13 mouse cellular contexts compared by ENCODE assay signal in genomic region chrX:75578539-75578938, GRCm38 (mm10). TPM values are rescaled to one million over a fixed set of nuclear protein-coding genes. Genes with fewer than 3 reads are reported as not detected.
DNase-seq lines count a peak whose midpoint lies in the region; ATAC-seq lines count a peak whose summit lies in the region.
"Had no signal": no experiment of that assay in that cellular context is flagged by ENCODE, and none has a peak within 500 bp of the region (broad histone marks: within the 10 kb centered on the region; RNA-seq: fewer than 3 reads in every experiment).

No protein-coding gene starts in this region.

- H3K4me1 ChIP-seq in forebrain, embryonic 15.5 days, result no peaks in the 10 kb centered on the region
- H3K4me1 ChIP-seq in forebrain, embryonic 11.5 days (replicated peaks; ENCODE audit: control insufficient read depth, insufficient read depth, low read length), result no peaks in the 10 kb centered on the region
- H3K4me1 ChIP-seq in neural tube, embryonic 12.5 days, result no peaks in the 10 kb centered on the region
- H3K4me1 ChIP-seq in neural tube, embryonic 14.5 days (ENCODE audit: control insufficient read depth, insufficient read depth, low read length), result no peaks in the 10 kb centered on the region
- H3K4me1 ChIP-seq: embryonic facial prominence, embryonic 15.5 days; heart, embryonic 12.5 days; hindbrain, embryonic 10.5 days; hindbrain, embryonic 15.5 days had no signal

- no peaks in the 10 kb centered on the region for H3K27me3 ChIP-seq in forebrain, embryonic 15.5 days
- H3K27me3 ChIP-seq in forebrain, embryonic 11.5 days (ENCODE audit: control insufficient read depth, insufficient read depth, low read length), result no peaks in the 10 kb centered on the region
- H3K27me3 ChIP-seq in neural tube, embryonic 12.5 days (replicated peaks), result no peaks in the 10 kb centered on the region
- H3K27me3 ChIP-seq in neural tube, embryonic 14.5 days (ENCODE audit: control insufficient read depth, insufficient read depth, low read length), result no peaks in the 10 kb centered on the region
- H3K27me3 ChIP-seq: embryonic facial prominence, embryonic 15.5 days; heart, embryonic 12.5 days; hindbrain, embryonic 15.5 days had no signal

- H3K4me3 ChIP-seq in forebrain, embryonic 15.5 days, result no peak overlapping the region
- H3K4me3 ChIP-seq in forebrain, embryonic 11.5 days (ENCODE audit: low read depth, low read length), result no peak overlapping the region
- no peak overlapping the region for H3K4me3 ChIP-seq in neural tube, embryonic 12.5 days
- H3K4me3 ChIP-seq in neural tube, embryonic 14.5 days (ENCODE audit: low read depth, low read length), result no peak overlapping the region
- H3K4me3 ChIP-seq: erythroblast, embryonic 14.5 days had no signal

- no peak overlapping the region for H3K9ac ChIP-seq in forebrain, embryonic 15.5 days (replicated peaks)
- no peak overlapping the region for H3K9ac ChIP-seq in forebrain, embryonic 11.5 days (ENCODE audit: low read length)
- no peak overlapping the region for H3K9ac ChIP-seq in neural tube, embryonic 12.5 days
- no peak overlapping the region for H3K9ac ChIP-seq in neural tube, embryonic 14.5 days (replicated peaks; ENCODE audit: low read depth, low read length)
- H3K9ac ChIP-seq: embryonic facial prominence, embryonic 15.5 days had no signal

- no peak overlapping the region for H3K27ac ChIP-seq in forebrain, embryonic 15.5 days (replicated peaks)
- H3K27ac ChIP-seq in forebrain, embryonic 11.5 days (ENCODE audit: low read depth, low read length), result no peak overlapping the region
- no peak overlapping the region for H3K27ac ChIP-seq in neural tube, embryonic 12.5 days
- no peak overlapping the region for H3K27ac ChIP-seq in neural tube, embryonic 14.5 days (ENCODE audit: low read depth, low read length)
- H3K27ac ChIP-seq: embryonic facial prominence, embryonic 15.5 days; gastrocnemius, adult 2 months had no signal

- H3K36me3 ChIP-seq in forebrain, embryonic 15.5 days, result no peaks in the 10 kb centered on the region; the same call in 1 of the 2 replicates
- no peaks in the 10 kb centered on the region for H3K36me3 ChIP-seq in forebrain, embryonic 11.5 days (ENCODE audit: control insufficient read depth, insufficient read depth, low read length)
- no peaks in the 10 kb centered on the region for H3K36me3 ChIP-seq in neural tube, embryonic 12.5 days
- no peaks in the 10 kb centered on the region for H3K36me3 ChIP-seq in neural tube, embryonic 14.5 days (ENCODE audit: control insufficient read depth, insufficient read depth, low read length)
- H3K36me3 ChIP-seq: embryonic facial prominence, embryonic 15.5 days; heart, embryonic 12.5 days; hindbrain, embryonic 15.5 days had no signal

- no peaks in the 10 kb centered on the region for H3K9me3 ChIP-seq in forebrain, embryonic 15.5 days
- H3K9me3 ChIP-seq in forebrain, embryonic 11.5 days (ENCODE audit: control insufficient read depth, low read length), result no peaks in the 10 kb centered on the region
- no peaks in the 10 kb centered on the region for H3K9me3 ChIP-seq in neural tube, embryonic 12.5 days
- H3K9me3 ChIP-seq in neural tube, embryonic 14.5 days (ENCODE audit: control insufficient read depth, low read length), result no peaks in the 10 kb centered on the region
- H3K9me3 ChIP-seq: embryonic facial prominence, embryonic 15.5 days; heart, embryonic 12.5 days; hindbrain, embryonic 10.5 days; hindbrain, embryonic 15.5 days had no signal

- no peak overlapping the region for H3K4me2 ChIP-seq in forebrain, embryonic 15.5 days (replicated peaks)
- no peak overlapping the region for H3K4me2 ChIP-seq in forebrain, embryonic 11.5 days (ENCODE audit: low read depth, low read length, severe bottlenecking)
- H3K4me2 ChIP-seq in neural tube, embryonic 12.5 days (replicated peaks), result no peak overlapping the region
- H3K4me2 ChIP-seq in neural tube, embryonic 14.5 days (ENCODE audit: low read depth, low read length), result no peak overlapping the region

- ATAC-seq in forebrain, embryonic 15.5 days (replicated peaks), result peak; percentile 56
- no peak for ATAC-seq in forebrain, embryonic 11.5 days (replicated peaks; ENCODE audit: low FRiP score)
- ATAC-seq in neural tube, embryonic 12.5 days (ENCODE audit: low FRiP score, low read depth), result 0 out of 2 replicates have a peak, but pooled peaks have one; percentile 23
- peak; percentile 33; the same call in 1 of the 2 replicates for ATAC-seq in neural tube, embryonic 14.5 days (ENCODE audit: low read depth)

- WGBS in forebrain, embryonic 15.5 days, result 83% methylated on average over 2 of the region's 2 CpGs
- WGBS in forebrain, embryonic 11.5 days, result 87% methylated on average over 2 of the region's 2 CpGs
- 79% methylated on average over 2 of the region's 2 CpGs for WGBS in neural tube, embryonic 12.5 days
- WGBS in neural tube, embryonic 14.5 days, result 80% methylated on average over 2 of the region's 2 CpGs

- no peak for DNase-seq in forebrain, embryonic 11.5 days (ENCODE audit: low spot score)
- no peak for DNase-seq in neural tube, embryonic 10.5 days (ENCODE audit: extremely low spot score, low spot score)
- no peak for DNase-seq in spleen, postnatal 10 days (ENCODE audit: low spot score in 2 of 2)
- DNase-seq: gastrocnemius, postnatal 25 days had no signal

RNA-seq across cellular contexts. Expression of gene Rab39b, which starts 0.5 kb away (rescaled TPM):
- 21.7 and 24.6 TPM in 2 replicates for polyA plus RNA-seq in forebrain, embryonic 15.5 days (2015; fragmentation: Nextera tagmentation; extraction: Ambion mirVana)
- polyA plus RNA-seq in forebrain, embryonic 11.5 days (2014; fragmentation: Nextera tagmentation; extraction: Ambion mirVana), result 13.3 and 14.0 TPM in 2 replicates
- 20.2 and 22.6 TPM in 2 replicates for polyA plus RNA-seq in neural tube, embryonic 12.5 days (2016; fragmentation: Nextera tagmentation; extraction: Ambion mirVana)
- polyA plus RNA-seq in neural tube, embryonic 14.5 days (2014; fragmentation: Nextera tagmentation; extraction: Ambion mirVana), result 24.2 and 24.6 TPM in 2 replicates
- polyA plus RNA-seq: erythroblast, embryonic 14.5 days had no signal
